Mouse (Mus musculus): Measurements from ENCODE around the gene Kcnn1.

Gene Kcnn1

GRCm38 (mm10) chr8:70868559-70869198 lies 5.6 kb upstream of the Kcnn1 start:
- DNase-seq (ENCODE audit: low read depth, low spot score): peak; percentile 95

- no peak for DNase-seq (ENCODE audit: low read depth, low spot score)
Measured at GRCm38 (mm10) chr8:70866566-70866965, 3.5 kb upstream of the Kcnn1 start.

GRCm38 (mm10) chr8:70866001-70866520 lies 3.0 kb upstream of the Kcnn1 start:
- DNase-seq (ENCODE audit: low read depth, low spot score): peak; percentile 58

- DNase-seq (ENCODE audit: low read depth, low spot score): peak; percentile 100
Measured at GRCm38 (mm10) chr8:70865350-70866000, 2.4 kb upstream of the Kcnn1 start.

- no peak for DNase-seq (ENCODE audit: low read depth, low spot score)
Measured at GRCm38 (mm10) chr8:70864712-70865221, 1.7 kb upstream of the Kcnn1 start.

- DNase-seq (ENCODE audit: low read depth, low spot score): peak; percentile 55
Measured at GRCm38 (mm10) chr8:70863956-70864711, 1.1 kb upstream of the Kcnn1 start.

GRCm38 (mm10) chr8:70857516-70857915 lies 5.5 kb downstream of the Kcnn1 start:
- peak; percentile 67 for DNase-seq (ENCODE audit: low read depth, low spot score)

GRCm38 (mm10) chr8:70856541-70857197 lies 6.4 kb downstream of the Kcnn1 start:
- peak; percentile 76 for DNase-seq (ENCODE audit: low read depth, low spot score)

GRCm38 (mm10) chr8:70856028-70856427 lies 7.0 kb downstream of the Kcnn1 start:
- DNase-seq (ENCODE audit: low read depth, low spot score): no peak

GRCm38 (mm10) chr8:70853863-70854262 lies 9.2 kb downstream of the Kcnn1 start:
- no peak for DNase-seq (ENCODE audit: low read depth, low spot score)

GRCm38 (mm10) chr8:70852595-70853231 lies 10.3 kb downstream of the Kcnn1 start:
- no peak for DNase-seq (ENCODE audit: low read depth, low spot score)

GRCm38 (mm10) chr8:70851837-70852236 lies 11.2 kb downstream of the Kcnn1 start:
- DNase-seq (ENCODE audit: low read depth, low spot score): no peak

GRCm38 (mm10) chr8:70850947-70851346 lies 12.1 kb downstream of the Kcnn1 start:
- no peak for DNase-seq (ENCODE audit: low read depth, low spot score)

GRCm38 (mm10) chr8:70850132-70850845 lies 12.8 kb downstream of the Kcnn1 start:
- peak; percentile 63 for DNase-seq (ENCODE audit: low read depth, low spot score)

- peak; percentile 51 for DNase-seq (ENCODE audit: low read depth, low spot score)
Measured at GRCm38 (mm10) chr8:70849333-70849990, 13.6 kb downstream of the Kcnn1 start.

GRCm38 (mm10) chr8:70846371-70847154 lies 16.5 kb downstream of the Kcnn1 start:
- DNase-seq (ENCODE audit: low read depth, low spot score): no peak

- peak; percentile 77 for DNase-seq (ENCODE audit: low read depth, low spot score)
Measured at GRCm38 (mm10) chr8:70845108-70845507, 17.9 kb downstream of the Kcnn1 start.

- peak; percentile 91 for DNase-seq (ENCODE audit: low read depth, low spot score)
Measured at GRCm38 (mm10) chr8:70844523-70844922, 18.5 kb downstream of the Kcnn1 start.

GRCm38 (mm10) chr8:70843941-70844340 lies 19.1 kb downstream of the Kcnn1 start:
- no peak for DNase-seq (ENCODE audit: low read depth, low spot score)

Measured in ZHBTc4 (cell line).